Mouse (Mus musculus): ENCODE results near the gene 4932438H23Rik. TPM values are rescaled to one million over a fixed set of nuclear protein-coding genes. Genes with fewer than 3 reads are reported as not detected.
"Not testable (repeated sequence)": the region's sequence is repeated elsewhere in the genome, so short reads cannot be mapped to it uniquely, and the experiment has no call there.

Gene 4932438H23Rik
- polyA plus RNA-seq, 1 experiment from 2014 or later: 0.11 TPM

DNA sequence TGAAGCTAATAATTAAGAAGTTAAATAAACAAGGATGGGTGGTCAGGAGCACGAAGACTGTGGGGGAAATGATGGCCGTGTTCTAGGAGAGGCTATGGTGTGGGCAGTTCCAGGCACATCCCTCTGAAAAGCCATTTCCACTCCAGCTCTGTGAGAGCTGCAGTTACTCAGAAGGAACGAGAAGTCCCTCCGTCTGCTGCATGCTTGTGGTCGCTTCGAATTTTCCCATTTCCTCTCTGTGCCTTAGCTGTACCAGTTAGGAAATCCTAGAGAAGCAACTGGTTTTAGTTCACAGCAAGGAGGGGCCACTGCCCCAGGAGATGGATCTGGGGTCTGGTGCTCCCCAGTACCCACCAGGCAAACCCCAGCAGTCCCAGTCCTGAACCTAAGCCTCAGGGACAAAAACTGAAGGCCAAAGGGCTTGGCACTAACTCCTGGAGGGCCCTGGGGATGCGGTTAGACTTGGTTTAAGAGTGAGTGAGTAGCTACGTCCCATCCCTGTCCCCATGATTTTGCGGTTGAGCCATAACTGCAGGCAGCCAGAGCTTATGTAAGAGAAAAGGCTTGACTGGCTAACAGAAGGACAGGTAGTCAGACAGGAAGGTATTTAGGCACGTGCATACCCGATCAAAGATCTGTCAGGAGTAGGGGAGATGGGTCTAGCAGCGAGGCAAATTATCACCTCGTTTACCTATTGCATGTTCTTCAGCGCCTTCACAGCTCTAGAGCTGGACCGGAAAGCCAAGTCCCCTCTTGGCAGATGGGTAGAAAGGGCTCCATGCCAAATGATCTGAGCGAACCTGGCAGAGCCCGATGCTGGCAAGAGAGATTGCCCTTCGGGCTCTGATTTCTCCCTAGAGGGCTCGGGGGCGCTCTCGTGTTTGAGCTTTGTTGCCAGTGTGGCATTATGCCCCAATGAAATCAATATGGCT, 10.3 kb downstream of the 4932438H23Rik start:
- DNase-seq (peak; percentile 23), ATAC-seq (ENCODE audit: insufficient read depth) (no peak)
- Histone ChIP-seq H3K4me2 (no peak overlapping the region), H3K4me3 (ENCODE audit: low read depth, low read length) (no peak overlapping the region), H3K9ac (no peak overlapping the region), H3K36me3 (ENCODE audit: insufficient read depth) (no peaks in the 10 kb centered on the region), H3K9me3 (ENCODE audit: low read depth, low read length) (no peaks in the 10 kb centered on the region), H3K27ac (ENCODE audit: low read depth) (no peak overlapping the region), H3K4me1 (ENCODE audit: insufficient read depth) (no peaks in the 10 kb centered on the region; the same call in 1 of the 2 replicates), H3K27me3 (ENCODE audit: insufficient read depth, low read length) (no peaks in the 10 kb centered on the region)
- WGBS: 75% methylated on average over 21 of the region's 21 CpGs
- TF ChIP-seq CTCF (IDR thresholded peaks at IDR 0.05; ENCODE audit: low read depth): no peak

DNA sequence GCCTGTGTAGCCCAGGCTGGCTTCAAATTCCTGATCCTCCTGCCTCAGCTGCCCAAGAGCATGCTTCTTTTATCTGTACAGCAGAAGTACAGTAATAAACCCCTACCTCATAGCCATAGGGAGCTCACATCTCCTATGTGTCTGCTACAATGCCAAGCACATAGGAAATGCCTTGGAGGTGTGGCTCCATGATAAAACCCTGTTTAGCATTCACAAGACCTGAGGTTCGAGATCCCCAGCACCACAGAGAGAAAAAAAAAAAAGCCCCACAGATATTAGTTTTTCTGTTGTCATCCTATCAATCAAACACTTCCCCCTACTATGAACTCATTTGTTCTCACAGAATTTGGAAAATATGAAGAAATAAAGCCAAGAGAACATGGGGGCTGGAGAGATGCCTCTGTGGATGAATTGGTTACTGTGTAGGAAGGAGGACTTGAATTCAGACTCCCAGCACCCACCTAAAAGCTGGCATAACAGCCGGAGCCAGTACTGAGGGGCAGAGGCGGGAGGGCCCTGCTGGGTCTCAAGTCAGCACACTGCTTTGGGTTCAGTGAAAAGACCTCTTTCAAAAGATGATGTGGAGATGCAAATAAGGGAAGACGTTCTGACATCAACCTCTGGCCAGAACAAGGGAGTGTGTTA, 11.8 kb downstream of the 4932438H23Rik start:
- no peak overlapping the region for H3K27ac ChIP-seq (ENCODE audit: low read depth)
- no peak for TF ChIP-seq CTCF (IDR thresholded peaks at IDR 0.05; ENCODE audit: low read depth)
- DNase-seq: no peak
- 64% methylated on average over 4 of the region's 4 CpGs for WGBS
- ATAC-seq (ENCODE audit: insufficient read depth): no peak
- no peak overlapping the region for H3K4me2 ChIP-seq
- H3K4me1 ChIP-seq (ENCODE audit: insufficient read depth): no peaks in the 10 kb centered on the region; the same call in 1 of the 2 replicates
- H3K9me3 ChIP-seq (ENCODE audit: low read depth, low read length): no peaks in the 10 kb centered on the region
- no peak overlapping the region for H3K4me3 ChIP-seq (ENCODE audit: low read depth, low read length)
- no peaks in the 10 kb centered on the region for H3K27me3 ChIP-seq (ENCODE audit: insufficient read depth, low read length)
- H3K36me3 ChIP-seq (ENCODE audit: insufficient read depth): no peaks in the 10 kb centered on the region
- no peak overlapping the region for H3K9ac ChIP-seq

DNA sequence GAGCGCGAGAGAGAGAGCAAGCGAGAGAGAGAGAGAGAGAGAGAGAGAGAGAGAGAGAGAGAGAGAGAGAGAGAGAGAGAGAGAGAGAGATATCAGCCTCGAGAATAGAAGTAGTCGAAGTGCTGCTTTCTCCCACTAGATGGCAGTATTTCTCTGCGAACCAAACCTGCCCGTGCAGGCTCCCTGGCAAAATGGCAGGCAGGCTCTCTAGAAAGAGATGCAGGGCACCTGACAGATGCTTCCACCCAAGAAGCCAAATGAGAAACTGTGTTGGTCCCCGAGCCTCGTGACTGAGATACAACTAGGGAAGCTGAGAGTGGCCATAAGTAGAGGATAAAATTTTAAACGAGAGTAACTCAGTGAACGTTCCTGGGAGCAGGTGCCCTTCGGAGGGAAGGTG, 13.4 kb downstream of the 4932438H23Rik start:
- Histone ChIP-seq H3K36me3 (ENCODE audit: insufficient read depth) (no peaks in the 10 kb centered on the region), H3K9me3 (ENCODE audit: low read depth, low read length) (no peaks in the 10 kb centered on the region), H3K4me2 (no peak overlapping the region), H3K27ac (ENCODE audit: low read depth) (no peak overlapping the region), H3K4me3 (ENCODE audit: low read depth, low read length) (no peak overlapping the region), H3K4me1 (ENCODE audit: insufficient read depth) (no peaks in the 10 kb centered on the region; the same call in 1 of the 2 replicates), H3K27me3 (ENCODE audit: insufficient read depth, low read length) (no peaks in the 10 kb centered on the region), H3K9ac (no peak overlapping the region)
- 22% methylated on average over 11 of the region's 12 CpGs for WGBS
- no peak for ATAC-seq (ENCODE audit: insufficient read depth)
- peak; percentile 91 for DNase-seq
- TF ChIP-seq CTCF (IDR thresholded peaks at IDR 0.05; ENCODE audit: low read depth): peak; percentile 86

DNA sequence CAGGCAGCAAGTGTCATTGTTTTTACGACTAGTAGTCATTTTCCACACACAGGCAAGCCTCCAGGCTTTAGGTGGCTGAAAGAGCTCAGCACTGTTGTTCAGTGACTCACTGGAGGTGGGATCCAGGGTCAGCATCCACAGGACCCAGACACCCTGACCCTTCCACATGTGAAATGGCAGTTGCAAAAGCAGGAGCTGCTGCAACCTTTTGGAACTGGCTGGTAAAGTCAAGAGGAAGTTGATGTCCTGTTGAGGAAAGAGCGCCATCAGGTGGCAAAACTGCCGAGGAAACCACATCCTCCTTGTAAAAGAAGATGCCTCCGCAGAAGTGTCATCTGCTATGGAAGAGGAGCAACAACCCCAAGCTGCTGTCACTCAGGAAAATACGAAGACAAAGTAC, 18.7 kb downstream of the 4932438H23Rik start:
- no peaks in the 10 kb centered on the region for H3K27me3 ChIP-seq (ENCODE audit: insufficient read depth, low read length)
- 74% methylated on average over 5 of the region's 5 CpGs for WGBS

DNA sequence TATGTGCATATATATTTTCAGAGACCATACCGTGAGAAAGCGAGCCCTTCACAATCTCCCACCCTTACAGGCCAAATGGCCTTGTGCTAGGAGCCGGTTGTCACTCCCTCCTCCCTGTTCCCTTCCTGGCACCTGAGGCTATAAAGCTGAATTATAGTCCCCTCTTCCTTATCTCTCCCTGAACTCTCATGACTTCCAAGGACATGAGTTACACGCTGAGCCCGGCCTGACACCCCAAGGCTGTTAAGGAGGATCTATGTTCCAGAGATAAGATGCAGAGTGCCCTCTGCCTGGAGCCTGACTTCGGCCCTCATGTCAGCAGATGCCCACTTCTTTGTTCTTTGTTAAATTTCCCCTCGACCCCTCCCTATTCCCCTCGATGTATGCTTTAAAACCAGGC, 19.5 kb downstream of the 4932438H23Rik start:
- H3K9ac ChIP-seq; H3K9me3 ChIP-seq (ENCODE audit: low read depth, low read length); H3K27me3 ChIP-seq (ENCODE audit: insufficient read depth, low read length); H3K4me1 ChIP-seq (ENCODE audit: insufficient read depth); H3K4me2 ChIP-seq; DNase-seq; H3K4me3 ChIP-seq (ENCODE audit: low read depth, low read length); H3K36me3 ChIP-seq (ENCODE audit: insufficient read depth); ATAC-seq (ENCODE audit: insufficient read depth); H3K27ac ChIP-seq (ENCODE audit: low read depth): not testable (repeated sequence)
- WGBS: 78% methylated on average over 8 of the region's 8 CpGs

More for the DNA sequence above, 18.7 kb downstream of the 4932438H23Rik start:
- no peaks in the 10 kb centered on the region for H3K9me3 ChIP-seq (ENCODE audit: low read depth, low read length)
- no peak for ATAC-seq (ENCODE audit: insufficient read depth)
- H3K4me3 ChIP-seq (ENCODE audit: low read depth, low read length): no peak overlapping the region
- no peak overlapping the region for H3K9ac ChIP-seq
- no peak for TF ChIP-seq CTCF (IDR thresholded peaks at IDR 0.05; ENCODE audit: low read depth)
- peak; percentile 18 for DNase-seq
- H3K36me3 ChIP-seq (ENCODE audit: insufficient read depth): no peaks in the 10 kb centered on the region
- H3K27ac ChIP-seq (ENCODE audit: low read depth): no peak overlapping the region
- no peaks in the 10 kb centered on the region for H3K4me1 ChIP-seq (ENCODE audit: insufficient read depth)
- no peak overlapping the region for H3K4me2 ChIP-seq

DNA sequence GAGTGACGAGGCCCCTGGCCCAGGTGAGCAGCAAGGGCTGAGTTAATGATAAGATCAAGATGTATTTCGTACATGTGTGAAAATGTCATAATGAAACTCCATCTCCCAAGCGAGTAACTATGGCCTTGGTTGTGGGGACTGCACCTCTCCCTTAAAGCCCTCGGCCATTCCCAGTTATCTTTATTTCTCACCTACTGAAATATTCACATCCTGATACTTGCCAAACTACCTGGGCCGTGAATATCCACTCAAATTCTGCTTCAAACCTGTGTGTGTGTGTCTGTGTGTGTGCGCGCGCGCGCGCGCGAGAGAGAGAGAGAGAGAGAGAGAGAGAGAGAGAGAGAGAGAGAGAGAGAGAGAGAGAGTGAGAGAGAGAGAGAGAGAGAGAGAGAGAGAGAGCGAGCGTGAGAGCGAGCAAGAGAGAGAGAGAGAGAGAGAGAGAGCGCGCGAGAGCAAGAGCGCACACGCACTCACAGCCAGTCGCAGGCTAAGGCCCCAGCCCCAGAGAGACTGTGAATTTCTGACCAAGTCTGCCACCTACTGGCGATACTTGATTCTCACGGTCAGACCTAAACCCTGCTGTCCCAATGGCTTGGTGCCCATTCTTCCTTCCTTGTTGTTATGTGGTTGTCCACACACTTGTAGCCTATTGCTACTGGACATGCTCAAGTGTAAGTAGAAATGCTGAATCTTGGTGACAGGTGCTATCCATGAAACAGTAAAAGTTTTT, 21.6 kb downstream of the 4932438H23Rik start:
- Histone ChIP-seq H3K4me3 (ENCODE audit: low read depth, low read length) (no peak overlapping the region), H3K36me3 (ENCODE audit: insufficient read depth) (no peaks in the 10 kb centered on the region), H3K27ac (ENCODE audit: low read depth) (no peak overlapping the region), H3K9ac (no peak overlapping the region), H3K9me3 (ENCODE audit: low read depth, low read length) (no peaks in the 10 kb centered on the region), H3K4me2 (peak overlapping the region; percentile 40), H3K4me1 (ENCODE audit: insufficient read depth) (no peaks in the 10 kb centered on the region), H3K27me3 (ENCODE audit: insufficient read depth, low read length) (no peaks in the 10 kb centered on the region)
- ATAC-seq (ENCODE audit: insufficient read depth): peak; percentile 96
- peak; percentile 91 for TF ChIP-seq CTCF (IDR thresholded peaks at IDR 0.05; ENCODE audit: low read depth)
- WGBS: 31% methylated on average over 24 of the region's 24 CpGs
- DNase-seq: peak; percentile 98

DNA sequence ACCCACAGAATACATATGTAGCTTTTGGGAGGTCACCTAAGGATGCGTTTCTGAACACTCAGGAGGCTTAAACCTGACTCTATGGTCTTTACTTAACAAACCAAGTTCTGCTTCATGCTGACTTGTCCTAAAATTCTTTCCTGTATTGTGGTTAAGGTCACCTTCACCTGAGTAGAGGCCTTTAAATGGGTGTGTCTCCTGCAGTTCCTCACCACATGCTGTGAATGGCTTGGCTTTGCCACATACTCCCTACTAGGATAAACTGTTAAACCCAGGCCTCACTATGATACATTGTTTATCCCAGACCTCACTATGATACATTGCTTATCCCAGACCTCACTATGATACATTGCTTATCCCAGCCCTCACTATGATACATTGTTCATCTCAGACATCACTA, 22.7 kb downstream of the 4932438H23Rik start:
- DNase-seq (no peak), ATAC-seq (ENCODE audit: insufficient read depth) (no peak)
- H3K36me3 ChIP-seq (ENCODE audit: insufficient read depth): no peaks in the 10 kb centered on the region
- H3K4me2 ChIP-seq: no peak overlapping the region
- H3K9ac ChIP-seq: no peak overlapping the region
- WGBS: 88% methylated on average over 1 of the region's 1 CpGs
- H3K4me3 ChIP-seq (ENCODE audit: low read depth, low read length): no peak overlapping the region
- no peak for TF ChIP-seq CTCF (IDR thresholded peaks at IDR 0.05; ENCODE audit: low read depth)
- H3K4me1 ChIP-seq (ENCODE audit: insufficient read depth): no peaks in the 10 kb centered on the region
- H3K27ac ChIP-seq (ENCODE audit: low read depth): no peak overlapping the region
- H3K9me3 ChIP-seq (ENCODE audit: low read depth, low read length): no peaks in the 10 kb centered on the region
- no peaks in the 10 kb centered on the region for H3K27me3 ChIP-seq (ENCODE audit: insufficient read depth, low read length)

Data from lung, embryonic 14.5 days (tissue).